Mouse (Mus musculus) frontal cortex, postnatal 14 days (tissue): Measurements from ENCODE around the gene Paics.
"Not testable (repeated sequence)": the region's sequence is repeated elsewhere in the genome, so short reads cannot be mapped to it uniquely, and the experiment has no call there.

Experiments
- DNase-seq, 2 experiments: peaks; one replicate each; pipeline ENCODE4 v3.0.0; 2022; ENCODE audit warnings: low spot score in 2 of 2

The Paics gene

DNA sequence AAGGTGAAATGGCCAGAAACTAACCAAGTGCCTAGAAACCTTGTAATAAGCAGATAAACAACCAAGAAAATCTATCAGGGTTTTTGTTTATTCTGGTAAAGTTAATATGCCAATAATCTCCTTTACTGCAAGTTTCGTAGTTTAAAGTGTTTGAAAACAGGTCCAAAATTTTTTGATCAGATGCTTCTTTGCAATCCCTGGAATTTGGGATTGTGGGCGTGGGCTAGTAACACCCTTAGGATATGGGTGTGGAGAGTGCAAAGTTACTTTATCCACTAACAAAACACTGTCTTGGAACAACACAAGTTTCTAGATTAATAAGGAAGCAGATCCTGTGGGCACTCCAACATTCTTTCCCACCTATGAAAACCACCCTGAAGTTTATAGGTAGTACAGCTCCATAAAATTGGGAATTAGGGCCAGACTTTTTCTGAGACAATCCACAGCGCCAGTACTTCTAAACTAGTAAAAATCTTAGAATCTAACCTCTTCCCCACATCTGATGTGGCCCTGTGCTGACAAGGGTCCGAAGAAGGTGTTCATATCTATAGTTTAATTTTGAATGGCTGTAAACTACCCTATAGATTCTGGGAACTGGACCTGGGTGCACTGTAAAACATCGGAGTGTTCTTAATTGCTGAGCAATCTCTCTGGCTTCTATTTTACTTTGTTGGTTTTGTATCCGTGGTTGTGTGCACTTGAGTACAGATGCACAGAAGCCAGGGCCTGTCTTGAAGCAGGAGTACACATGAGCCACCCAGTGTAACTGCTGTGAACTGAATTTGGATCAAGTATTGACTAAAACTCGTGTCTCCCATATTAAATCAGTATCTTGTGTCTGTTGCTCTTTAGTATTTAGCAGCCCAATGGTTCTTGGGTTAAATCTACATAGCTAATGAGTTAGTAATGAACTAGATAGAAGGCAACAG lies 1.3 kb downstream of the Paics start:
- DNase-seq, result no peak

DNA sequence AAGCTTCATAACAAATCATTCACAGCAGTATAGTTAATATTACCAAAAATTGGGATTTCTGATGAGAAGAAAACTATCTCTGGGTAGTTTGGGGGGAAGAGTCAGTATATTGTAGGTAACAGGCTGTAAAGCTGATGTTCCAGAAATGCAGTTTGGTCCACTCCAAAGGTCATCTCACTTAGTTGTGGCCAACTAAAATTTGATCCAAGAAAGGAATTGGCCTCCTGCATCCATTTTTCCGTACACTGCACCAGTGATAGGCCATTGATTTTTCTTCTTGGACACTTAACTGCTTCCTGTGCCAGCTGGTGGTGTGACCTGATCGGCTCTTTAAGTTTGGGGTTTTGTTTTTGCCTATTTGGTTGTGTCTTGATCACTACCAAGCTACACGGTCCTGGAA lies 2.7 kb downstream of the Paics start:
- DNase-seq, result no peak

DNA sequence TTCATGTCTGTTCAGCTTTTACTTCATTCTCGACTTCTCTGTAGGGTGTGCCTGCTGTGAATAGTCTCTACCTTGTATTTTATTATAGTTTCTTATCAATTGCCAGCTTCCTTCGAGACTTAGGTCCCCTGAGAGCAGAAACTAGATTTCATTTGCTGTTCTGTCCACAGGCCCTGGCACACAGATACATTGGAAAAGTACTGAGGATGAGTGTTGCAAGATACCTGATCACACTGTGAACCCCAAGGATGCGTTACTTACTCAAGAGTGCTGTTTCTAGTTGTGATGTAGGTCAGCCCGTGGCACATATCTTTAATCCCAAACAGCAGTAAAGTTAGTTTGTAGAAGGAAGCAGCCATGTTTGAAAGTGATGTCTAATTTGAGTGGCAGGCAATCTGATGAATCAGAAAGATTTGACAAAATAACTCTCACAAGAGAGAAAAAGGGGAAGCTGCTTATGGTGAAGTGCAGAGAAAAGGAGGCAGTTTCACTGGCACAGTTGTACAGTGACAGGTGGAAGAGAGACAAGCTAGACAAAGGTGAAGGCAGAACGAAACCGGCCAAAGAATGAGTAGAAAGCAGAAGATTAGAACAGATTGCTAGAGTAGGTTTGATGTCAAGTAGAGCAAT lies 3.3 kb downstream of the Paics start:
- no peak for DNase-seq

DNA sequence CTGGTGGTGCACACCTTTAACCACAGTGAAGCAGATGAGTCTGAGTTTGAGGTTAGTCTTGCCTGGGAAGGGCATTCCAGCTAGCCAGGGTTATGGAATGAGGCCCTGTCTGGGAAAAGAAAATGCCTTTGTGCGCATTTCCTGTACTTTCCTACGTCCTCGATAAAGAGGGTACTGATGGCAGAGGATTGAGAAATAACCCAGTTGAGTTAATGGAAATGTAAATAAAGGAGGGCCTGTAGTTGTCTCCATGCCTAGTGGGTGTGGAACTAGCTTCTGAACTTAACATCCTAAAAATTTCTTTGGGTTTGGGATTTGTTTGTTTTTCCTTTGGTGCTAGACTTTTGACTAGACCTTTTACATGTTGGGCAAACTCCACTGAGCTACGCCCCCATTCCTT lies 4.4 kb downstream of the Paics start:
- no peak for DNase-seq

DNA sequence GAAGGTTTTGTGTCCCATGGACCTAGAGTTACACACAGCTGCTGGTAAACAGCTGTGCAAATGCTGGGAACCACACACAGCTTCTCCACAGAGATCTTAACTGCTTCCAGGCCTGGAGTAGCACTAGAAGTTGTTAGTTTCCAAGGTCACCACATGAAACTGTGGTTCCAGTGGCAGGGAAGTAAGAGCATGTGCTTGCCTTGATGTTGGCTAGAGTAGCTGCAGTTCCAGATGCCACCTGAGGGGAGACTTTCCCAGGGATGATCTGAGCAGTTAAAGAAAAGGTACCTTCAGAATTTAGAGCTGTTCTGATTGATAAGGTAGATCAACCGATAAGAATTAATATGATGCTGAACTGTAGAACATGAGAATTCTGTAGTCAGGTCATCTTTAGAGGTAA lies 6.8 kb downstream of the Paics start:
- no peak for DNase-seq

DNA sequence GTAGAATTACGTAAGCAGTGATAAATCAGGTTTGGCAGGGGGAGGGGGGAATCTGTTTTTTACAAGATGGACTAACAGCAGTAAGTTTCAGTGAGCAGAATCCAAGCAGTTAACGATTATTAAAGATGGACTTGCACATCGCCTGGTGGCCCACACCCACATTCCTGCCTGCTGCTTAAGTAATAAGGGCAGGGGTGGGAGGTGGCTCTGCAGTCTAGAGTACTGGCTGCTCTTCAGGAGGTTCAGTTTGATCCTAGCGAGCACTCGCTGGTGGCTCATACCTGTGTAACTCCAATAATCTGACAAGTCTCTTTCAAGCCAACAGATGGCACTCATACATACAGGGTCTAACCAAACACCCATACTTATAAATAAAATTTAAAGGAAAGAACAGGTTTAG lies 8.5 kb downstream of the Paics start:
- DNase-seq, result no peak

DNA sequence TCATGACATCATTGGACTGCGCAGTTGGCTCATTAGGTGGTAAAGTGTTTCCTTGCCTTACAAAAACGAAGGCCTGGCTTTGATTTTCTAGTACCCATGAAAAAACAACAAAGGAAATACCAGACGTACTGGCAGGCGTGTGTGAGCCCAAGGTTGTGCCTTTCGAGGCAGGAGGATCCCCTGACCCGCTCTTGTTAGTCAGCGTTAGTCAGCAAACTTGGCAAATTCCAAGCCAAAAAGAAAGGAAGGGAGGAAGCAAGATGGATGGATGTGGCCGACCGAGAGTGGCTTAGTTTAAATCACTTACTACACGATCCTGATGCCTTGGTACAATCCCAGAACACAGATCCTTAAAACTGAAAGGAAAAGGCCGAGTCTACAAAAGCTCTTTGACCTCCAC lies 11.4 kb downstream of the Paics start:
- no peak for DNase-seq

DNA sequence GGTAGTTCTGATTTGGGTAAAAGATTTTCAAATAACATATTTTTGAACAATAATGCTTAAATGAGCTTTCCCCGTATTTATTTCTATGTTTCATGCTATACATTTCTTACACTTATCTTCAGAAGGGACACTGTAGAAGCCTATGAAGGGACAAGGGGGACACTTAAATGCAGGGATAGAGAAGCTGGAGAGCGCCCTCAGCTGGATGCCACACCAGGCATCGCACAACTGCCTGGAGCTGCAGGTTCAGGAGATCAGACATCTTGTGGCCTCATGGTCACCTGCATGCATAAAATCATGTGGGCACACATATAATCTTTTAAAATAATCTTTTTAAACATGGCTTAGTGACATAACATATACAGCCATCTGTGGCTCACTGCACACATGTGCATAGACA lies 13.5 kb downstream of the Paics start:
- no peak for DNase-seq

DNA sequence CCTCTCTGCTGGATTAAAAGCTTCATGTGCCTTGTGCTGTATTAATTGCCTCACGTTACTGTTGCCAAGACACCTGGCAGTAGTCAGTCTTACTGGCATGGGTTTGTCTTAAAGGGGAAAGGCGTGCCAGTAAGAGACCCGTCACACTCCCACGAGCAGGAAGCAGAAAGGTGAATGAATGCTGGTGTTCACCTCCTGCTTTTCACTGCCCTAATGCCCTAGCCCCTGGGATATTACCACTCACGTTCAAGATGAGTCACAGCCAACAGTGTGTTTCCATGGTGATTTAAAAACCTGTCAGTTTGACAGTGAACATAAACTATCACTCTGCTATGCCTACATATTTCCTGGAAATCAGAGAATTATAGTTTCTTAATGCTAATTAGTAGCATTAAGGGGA lies 18.1 kb downstream of the Paics start:
- no peak for DNase-seq

DNA sequence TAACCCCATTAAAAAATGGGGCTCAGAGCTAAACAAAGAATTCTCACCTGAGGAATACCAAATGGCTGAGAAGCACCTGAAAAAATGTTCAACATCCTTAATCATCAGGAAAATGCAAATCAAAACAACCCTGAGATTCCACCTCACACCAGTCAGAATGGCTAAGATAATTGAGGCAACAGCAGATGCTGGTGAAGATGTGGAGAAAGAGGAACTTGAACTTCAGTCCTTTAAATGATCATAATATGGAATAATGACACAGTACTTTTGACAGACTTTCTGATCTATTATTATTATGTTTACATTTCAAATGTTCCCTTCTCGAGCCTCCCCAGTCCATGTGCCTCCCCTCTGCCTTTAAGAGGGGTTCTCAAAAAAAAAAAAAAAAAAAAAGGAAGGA lies 20.0 kb downstream of the Paics start:
- not testable (repeated sequence) for DNase-seq

DNA sequence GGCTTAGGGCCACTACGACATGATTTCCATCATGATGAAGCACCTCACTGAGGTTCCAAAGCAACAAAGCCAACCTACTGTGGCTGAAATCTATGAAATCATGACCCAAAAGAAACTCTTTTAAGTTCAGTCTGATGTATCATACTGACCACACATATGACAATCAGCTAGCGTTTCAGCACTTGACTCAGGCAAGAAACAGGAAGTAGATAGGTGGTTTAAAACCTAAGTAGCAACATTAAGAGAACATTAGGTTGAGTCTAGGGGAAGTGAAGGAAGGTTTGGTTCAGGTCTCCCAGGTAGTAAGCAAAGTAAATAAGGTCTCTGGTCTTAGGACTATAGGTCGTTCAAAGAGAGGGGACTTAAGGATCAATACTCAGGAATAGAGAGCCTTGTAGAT lies 22.4 kb downstream of the Paics start:
- no peak for DNase-seq

DNA sequence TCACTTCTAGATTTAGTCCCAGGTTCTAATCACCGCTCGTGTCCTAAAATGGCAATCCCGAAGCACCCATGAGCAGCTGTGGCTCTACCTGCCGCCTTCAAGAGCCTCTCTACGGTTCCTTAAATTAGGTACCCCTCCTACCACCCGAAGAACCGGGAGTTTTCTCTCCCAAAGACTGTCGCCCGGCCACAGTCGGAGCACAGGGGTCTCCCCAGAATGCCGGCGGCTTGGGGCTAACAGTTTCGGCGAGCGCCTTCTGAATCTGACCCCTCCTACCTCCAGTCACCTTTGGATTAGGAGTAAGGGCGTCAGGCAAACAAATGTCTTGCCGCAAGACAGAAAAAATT lies 23.1 kb downstream of the Paics start:
- DNase-seq, result no peak

DNA sequence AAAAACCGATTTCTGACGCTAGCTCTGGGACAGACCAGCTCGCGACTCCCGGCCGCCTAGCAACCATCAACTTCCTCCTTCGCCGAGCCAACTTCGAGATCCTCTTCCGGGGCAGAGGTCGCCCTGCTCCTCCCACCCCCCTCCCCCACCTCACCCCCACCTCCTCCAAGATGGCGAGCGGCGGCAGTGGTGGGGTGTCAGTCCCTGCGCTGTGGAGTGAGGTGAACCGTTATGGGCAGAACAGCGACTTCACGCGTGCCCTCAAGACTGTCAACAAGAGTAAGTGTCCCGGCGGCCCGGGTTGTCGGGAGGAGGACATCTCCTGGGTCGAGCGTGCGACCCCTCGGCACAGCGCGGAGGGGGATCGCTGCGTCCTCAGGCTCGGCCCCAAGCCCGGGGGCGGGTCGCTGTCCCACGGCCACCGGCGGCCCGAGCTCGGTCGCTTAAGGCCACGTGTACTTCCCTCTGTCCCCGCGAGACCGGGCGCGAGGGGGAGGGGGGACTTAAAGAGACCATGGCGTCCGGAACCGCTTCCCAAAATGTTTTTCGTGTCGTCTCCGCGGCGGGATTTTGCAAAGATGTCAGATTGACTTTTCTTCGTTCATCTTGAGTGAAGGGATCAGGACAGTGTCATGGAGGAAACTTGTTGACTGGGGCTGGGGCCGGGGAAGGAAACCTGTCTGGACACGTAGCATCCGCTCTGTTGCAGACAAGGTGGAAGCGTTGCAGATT lies 23.6 kb downstream of the Paics start, which contains the start of gene Srp72:
TSS of gene Srp72 (plus strand) at position 130 of the 732 bp plus-strand sequence.
- DNase-seq, result peak; percentile 64 to 69

DNA sequence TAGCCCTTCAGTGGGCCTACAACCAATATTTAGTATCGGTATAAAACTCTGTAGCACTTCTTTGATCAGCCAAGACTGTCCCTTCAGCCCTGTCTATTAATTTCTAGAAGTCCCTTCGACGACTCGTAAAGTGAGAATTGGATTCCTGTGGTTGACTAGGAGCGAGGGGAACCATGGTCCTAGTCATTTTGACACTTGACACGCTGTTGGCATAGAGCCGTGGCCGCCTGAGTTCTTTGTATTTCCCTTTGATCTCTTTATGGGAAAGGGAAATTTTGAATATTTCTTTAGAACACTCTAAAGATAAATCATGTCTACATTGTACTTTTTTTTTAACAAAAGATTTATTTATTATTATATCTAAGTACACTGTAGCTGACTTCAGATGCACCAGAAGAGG lies 24.6 kb downstream of the Paics start:
- no peak for DNase-seq

DNA sequence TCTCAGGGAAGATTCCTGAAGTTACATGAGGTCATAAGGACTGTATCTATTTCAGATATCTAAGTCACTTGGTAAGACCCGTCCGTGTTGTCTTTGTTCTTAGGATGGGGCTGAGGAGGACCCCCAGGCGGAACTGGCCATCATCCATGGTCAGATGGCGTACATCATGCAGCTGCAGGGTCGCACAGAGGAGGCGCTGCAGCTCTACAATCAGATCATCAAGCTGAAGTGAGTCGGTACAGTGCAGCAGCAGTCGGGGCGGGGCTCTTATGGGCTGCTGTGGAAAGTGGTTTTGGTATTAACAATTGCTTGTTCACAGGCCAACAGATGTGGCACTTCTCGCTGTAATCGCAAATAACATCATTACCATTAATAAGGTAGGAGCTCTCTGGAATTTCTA lies 32.9 kb downstream of the Paics start:
- no peak for DNase-seq

DNA sequence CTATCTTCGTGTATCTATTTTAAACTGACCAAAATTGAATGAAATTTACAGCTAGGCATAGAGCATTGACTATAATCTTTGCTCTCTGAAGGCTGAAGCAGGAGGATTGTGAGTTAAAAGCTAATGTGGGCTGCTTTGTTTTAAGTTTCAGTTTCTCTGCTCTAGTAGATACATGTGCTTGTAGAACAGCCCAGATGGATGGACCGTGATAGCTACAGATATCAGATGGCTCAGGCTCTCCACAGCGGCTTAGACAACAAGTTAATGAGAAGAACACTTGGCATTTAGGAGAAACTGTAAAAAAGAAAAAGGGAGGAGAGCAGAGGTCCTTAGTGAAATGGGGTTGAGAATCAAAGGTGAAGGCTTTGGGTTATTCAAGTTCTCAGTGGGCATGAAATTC lies 39.7 kb downstream of the Paics start:
- DNase-seq, result no peak

DNA sequence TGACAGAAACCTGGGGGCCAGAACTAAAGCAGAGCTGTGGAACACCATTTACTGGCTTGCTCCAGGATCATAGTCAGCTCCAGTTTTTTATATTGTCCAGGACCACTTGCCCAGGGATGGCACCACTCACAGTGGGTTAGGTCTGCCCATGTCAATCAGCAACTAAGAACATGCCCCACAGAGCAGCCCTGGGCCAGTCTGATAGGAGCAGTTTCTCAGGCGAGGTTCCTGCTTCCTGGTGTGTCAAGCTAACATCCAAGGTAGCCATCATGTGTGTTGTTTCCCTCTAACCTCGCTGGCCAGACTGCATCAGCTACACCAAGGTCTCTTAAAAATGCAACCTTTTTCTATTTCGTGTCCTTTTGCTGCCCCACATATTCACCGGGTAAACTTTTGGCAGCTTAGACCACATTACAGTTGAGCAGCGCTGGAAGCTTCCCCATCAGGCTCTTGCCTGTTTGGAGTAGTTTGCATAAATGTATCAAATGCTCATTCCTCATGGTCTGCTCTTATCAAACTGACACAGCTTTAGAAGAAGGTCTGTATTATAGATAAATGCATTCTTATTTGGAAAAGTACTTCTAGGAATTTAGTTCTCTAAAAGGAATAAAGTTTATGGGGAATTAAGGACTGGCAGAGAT lies 42.2 kb downstream of the Paics start:
- DNase-seq, result no peak

DNA sequence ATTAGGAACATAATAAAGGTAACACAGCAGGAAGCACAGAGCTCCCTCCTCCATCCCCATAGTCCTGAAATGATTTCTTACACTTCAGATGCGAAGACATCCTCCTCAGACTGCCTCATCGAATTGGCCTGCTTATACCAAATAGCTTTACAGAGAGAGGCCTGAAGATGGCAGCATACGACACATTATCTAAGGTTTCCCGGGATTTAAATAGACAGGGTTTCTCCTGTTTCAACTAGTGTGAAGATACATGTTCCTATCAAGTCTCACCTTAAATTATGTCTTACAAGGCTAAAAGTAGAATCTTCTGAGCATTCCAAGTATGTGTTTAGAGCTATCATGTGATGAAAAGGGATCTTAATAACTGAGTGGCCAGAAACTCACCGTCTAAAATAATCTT lies 47.3 kb downstream of the Paics start:
- no peak for DNase-seq

DNA sequence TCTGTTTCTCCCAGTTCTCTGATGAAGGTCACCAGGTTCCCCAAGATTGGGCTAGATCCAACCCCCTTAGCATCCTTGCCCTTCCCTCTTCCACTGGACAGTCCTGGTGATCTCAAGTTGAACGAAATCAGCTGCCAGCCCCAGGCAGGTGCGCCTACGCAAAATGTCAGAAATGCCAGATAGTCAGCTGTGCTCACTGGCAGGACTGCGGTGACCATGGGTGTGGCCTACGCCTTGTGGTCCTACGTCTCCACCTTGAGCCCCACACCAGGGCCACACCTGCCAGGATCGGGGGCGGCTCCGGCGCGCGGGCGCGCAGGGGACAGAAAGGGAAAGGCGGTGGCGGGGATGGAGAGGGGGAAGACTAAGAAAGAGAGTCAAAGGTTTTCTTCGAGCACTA lies 50.1 kb downstream of the Paics start:
- DNase-seq, result no peak

DNA sequence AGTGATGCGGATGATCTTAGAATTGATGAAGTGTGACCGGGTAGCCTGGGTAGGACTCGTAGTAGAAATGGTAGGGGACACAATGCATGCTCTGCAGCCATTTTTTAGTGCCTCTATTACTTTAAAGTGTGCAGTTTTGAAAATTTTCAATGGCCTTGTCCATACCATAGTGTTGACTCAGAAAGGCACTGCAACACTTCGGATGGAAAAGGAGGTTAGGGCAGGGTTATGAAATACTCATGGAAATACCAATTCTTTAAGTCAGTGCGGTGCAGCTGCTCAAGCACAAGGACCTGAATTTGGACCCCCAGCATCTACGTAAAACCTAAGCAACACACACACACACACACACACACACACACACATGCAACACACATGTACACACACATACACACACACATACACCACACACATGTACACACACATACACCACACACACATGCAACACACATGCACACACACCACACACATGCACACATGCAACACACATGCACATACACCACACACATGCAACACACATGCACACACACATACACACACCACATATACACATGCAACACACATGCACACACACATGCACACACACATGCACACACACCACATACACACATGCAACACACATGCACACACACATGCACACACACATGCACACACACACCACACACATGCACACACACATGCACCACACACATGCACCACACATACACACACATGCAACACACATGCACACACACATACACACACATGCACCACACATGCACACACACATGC lies 53.1 kb downstream of the Paics start, which contains the start of gene Arl9:
TSS of gene Arl9 (plus strand) at position 5 of the 771 bp plus-strand sequence.
- no peak for DNase-seq

DNA sequence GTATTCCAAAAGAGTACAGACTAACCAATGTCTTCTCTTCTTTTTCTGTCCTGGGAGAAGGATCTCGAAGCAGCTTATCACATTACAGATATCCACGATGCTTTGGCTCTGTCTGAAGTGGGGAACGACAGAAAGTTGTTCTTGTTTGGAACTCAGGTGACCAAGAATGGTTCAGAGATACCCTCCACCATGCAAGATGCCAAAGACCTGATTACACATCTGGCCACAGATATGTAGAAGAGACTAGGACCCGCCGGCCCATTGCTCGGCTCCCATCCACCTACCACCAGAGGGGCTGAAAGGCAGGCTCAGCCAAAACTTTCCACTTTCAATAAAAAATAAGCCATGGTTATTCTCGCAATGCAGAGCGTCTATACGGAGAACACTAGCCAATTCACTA lies 59.2 kb downstream of the Paics start:
- no peak for DNase-seq
